Mouse (Mus musculus): ENCODE data around the gene Cenpn.

- TF ChIP-seq POLR2A (IDR thresholded peaks at IDR 0.05; ENCODE audit: borderline replicate concordance, low read depth, low read length) (no peak), CTCF (IDR thresholded peaks at IDR 0.05; ENCODE audit: low read depth, low read length) (no peak)
Measured at GRCm38 (mm10) chr8:116891446-116891845, 30.1 kb upstream of the Cenpn start.

Measured in bone marrow macrophage, adult 2 months (primary cell).